Mouse (Mus musculus) lung, postnatal 4 days (tissue): ENCODE results near the gene Selenow.
"Not testable (repeated sequence)": the region's sequence is repeated elsewhere in the genome, so short reads cannot be mapped to it uniquely, and the experiment has no call there.

Experiments
- DNase-seq, 2 experiments: peaks; one replicate each; pipeline ENCODE4 v3.0.0; 2021

The Selenow gene

DNA sequence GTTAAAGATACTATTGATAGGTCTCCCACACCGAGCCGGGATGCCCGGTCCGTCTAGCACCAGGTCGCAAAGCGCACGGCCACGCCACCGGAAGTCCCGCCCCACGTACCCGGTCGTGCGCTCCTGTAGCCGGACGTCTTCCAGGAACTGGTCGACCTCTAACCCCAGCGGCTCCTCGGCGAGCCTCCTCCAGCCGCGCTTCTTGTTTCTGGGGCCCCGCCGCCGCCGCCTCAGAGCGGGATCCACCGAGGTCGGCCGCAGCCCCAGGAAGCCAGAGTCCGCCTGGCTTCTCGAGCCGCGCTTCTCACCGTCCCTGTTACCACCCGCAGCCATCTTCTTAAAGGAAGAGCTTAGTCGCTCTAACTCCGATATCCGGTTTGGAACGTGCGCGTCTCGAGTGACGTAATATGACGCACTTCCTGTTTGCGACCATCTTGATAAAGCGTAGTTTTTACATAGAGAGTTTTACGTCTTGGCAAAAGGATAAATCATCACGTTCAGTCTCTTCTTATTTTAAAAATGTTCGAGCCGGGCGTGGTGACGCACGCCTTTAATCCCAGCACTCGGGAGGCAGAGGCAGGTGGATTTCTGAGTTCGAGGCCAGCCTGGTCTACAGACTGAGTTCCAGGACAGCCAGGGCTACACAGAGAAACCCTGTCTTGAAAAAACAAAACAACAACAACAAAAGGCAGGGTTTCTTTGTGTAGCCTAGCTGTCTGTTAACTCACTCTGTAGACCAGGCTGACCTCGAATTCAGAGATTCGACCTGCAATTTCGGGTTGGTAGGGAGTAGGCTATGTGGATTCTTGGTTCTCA lies 23.7 kb upstream of the Selenow start, which contains the start of gene Nop53:
TSS of gene Nop53 (minus strand) at position 354 of the 816 bp plus-strand sequence.
- peak; percentile 92 to 93 for DNase-seq

DNA sequence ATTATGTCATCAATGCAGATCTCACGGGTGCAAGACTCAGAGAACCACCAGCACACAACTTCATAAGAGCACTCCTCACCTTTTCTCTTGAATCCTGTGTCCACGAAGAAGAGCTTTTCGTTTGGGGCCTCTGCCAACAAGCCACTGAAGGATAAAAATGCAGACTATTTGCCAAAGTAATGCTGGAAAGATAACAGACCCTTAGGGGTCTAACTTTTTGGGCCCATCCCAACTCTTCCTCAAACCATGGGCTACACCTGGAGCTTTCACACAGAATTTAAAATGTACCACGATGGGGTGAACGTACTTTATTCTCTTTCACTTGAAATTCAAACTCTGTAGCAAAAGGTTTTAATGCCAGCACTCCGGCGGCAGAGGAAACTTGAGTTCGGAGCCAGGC lies 23.0 kb upstream of the Selenow start:
- DNase-seq, result no peak

GRCm38 (mm10) chr7:15944311-15944710 lies 22.1 kb upstream of the Selenow start:
- DNase-seq, result no peak

DNA sequence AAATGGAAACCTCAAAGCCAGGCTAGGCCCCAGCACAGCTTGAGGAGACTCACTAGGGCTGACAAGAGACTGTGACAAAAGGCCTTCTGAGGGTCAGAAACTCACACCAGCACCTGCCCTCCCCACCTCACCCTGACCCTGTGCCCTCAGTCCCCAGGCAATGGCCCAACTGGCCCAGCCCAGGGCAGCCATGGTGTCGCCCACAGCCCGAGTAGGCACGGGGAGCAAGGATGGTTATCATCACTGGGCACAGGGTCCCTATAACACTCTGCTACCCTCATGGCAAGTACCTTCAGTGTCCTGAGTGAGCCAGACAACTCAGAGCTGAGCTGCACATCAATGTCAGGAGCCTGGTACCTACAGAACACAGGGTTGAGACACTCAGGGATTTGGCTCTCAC lies 16.4 kb upstream of the Selenow start:
- DNase-seq, result peak in 1 of 2 experiments; percentile 18

DNA sequence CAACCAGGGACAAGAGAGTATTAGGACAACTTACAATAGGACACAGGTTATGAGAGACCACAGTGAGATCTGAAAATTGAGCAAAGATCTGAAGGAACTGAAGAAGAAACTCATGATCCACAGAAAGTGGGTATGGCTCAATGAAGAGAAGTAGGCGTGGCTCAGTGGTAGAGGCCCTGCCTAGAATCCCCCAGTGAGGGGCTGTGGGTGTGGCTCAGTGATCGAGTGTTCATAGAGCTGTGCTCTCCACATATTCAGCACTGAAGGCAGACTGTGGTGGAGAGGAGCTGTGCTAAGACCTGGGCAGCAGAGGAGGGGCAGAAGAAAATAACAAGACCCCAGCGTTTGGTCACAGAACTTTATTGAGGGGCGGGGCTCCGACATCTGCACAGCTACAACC lies 15.3 kb upstream of the Selenow start:
- DNase-seq, result no peak

DNA sequence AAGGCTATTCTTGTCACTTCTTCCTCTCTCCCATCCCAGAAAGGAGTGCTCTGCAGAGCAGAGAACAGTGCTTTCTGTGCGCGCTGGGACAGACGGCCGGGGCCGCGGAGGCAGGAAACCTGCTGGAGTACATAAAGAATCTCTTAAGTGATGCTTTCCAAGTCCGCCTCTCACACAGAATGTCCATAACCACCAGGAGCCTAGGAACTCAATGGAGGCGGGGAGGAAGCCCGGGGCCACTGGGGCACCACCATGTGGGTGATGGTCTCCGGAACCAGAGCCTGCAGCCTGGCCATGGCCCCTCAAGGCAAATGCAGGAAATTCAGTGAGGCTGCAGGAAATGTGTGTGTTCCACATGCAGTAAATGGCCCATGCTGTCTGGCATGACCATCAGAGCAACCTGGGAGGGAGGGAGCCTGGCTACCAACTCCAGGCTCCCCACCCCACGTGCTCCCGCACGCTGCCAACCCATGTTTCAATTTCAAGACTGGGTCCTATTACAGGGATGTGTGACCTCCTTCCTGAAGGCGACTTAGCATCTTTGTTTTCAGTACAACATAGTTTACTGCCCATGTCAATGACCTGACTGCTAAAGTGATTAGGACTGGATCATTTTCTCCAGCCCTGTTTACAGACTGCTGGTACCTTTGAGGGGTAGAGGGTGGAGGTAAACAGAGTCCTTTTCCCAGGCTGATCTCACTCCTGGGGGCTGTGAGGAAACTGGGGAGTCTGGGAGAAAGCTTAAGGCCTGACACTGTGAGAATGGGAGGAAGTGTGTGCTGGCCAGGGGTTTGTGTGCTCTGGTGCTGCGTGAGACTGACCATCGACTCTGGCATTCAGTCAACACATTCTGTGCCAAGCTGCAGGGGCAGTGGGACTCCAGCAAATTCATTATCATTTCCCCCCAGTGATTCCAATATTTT lies 11.5 kb upstream of the Selenow start:
- DNase-seq, result peak; percentile 46 to 75

DNA sequence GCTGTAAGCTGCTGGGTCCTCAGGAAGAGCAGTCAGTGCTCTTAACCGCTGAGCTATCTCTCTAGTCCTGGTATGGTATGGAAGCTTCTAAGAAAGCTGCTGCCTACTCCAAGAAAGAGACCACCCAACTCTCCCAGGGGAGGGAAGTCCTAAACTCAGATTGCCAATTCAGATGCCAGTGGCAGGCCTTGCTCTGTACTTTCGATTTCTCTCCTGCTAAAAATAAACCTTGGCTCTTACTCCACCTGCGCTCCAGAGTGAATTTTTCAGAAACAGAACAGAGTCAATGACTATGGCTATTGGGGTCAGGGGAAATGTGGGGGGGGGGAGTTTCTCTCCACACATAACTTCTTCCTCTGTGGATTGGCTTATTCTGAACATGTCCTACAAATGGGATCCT lies 9.4 kb upstream of the Selenow start:
- DNase-seq, result no peak

GRCm38 (mm10) chr7:15930543-15930942 lies 8.3 kb upstream of the Selenow start:
- no peak for DNase-seq

GRCm38 (mm10) chr7:15929910-15930309 lies 7.7 kb upstream of the Selenow start:
- peak; percentile 68 to 79 for DNase-seq

DNA sequence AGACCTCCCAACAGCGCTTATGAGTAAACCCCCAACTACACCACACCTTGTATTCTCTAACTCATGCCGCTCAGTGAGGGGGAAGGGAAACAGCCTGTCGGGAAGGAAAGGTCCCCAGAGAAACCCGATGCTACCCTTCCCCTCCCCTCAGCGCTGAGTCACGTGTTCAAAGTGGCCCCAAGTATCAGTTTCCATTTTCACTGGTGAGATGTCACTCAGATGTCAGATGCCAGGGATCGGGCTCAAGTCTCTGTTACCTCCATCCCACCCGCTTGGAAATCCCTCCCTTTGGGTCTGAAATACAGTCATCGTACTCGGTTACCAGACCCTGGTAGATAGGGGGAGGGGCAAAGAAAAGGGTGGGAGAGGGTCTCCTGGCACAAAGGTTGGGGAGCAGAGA lies 406 bp downstream of the Selenow start:
- peak in 1 of 2 experiments; percentile 43 for DNase-seq

GRCm38 (mm10) chr7:15920645-15921190 lies 1.5 kb downstream of the Selenow start:
- no peak for DNase-seq

DNA sequence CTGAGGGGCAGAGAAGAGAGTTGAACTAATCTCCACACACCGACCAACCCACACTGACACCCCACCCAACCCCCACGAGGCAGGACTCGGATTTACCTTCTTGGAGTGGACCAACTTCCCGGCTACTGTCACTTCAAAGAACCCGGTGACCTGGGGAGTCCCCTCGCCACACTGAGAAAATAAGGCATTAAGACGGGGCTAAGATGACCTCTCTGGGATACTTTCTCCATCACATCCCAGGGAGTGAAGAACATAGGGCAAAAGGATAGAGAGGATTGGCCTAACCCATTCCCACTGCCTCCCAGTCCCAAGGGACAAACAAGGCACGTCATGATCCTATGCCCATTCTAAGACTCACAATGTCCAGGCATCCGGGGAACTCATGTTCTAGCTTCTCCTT lies 2.3 kb downstream of the Selenow start:
- DNase-seq, result no peak

- DNase-seq, result no peak
Measured at GRCm38 (mm10) chr7:15918371-15918770, 3.8 kb downstream of the Selenow start.

DNA sequence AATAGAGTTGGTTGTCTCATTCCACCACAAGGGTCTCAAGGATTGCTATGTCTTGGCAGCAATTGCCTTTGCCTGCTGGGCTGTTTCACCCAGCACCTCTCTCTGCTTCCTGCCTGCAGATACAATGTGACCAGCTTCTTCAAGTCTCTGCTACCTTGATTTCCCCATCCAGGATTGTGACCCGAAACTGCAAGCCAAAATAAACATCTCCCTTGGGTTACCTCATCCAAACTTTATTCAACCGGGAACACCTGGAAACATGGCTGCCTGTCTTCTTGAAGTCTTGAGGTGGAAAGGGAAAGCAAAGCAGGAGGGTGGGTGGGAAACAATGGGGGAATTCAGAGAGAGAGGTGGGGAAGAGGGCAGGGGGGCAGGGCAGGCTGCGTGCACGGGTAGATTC lies 5.2 kb downstream of the Selenow start:
- no peak for DNase-seq

DNA sequence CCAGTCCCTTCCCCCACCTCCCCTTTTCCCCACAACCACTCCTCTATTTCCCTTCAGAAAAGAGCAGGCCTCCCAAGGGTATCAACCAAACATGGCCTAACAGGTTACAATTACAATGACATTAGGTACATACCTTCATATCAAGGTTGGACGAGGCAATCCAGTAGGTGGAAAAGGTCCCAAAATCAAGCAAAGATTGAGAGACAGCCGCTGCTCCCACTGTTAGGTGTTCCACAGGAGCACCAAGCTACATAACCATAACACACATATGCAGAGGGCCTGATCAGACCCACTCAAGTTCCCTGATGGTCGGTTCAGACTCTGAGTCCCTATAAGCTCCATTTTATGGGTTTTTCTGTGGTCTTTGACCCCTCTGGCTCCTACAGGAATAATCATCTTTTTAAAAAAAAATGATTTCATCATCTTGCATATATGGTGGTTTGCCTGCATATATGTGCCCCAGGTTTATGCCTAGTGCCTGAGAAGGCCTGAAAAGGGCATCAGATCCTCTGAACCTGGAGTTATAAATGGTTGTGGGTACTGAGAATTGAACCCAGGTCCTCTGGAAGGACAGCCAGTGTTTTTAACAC lies 6.0 kb downstream of the Selenow start:
- DNase-seq, result no peak

GRCm38 (mm10) chr7:15915695-15916094 lies 6.5 kb downstream of the Selenow start:
- not testable (repeated sequence) for DNase-seq

GRCm38 (mm10) chr7:15914751-15915150 lies 7.5 kb downstream of the Selenow start:
- DNase-seq, result no peak

GRCm38 (mm10) chr7:15914252-15914651 lies 8.0 kb downstream of the Selenow start:
- peak in 1 of 2 experiments; percentile 62 for DNase-seq

DNA sequence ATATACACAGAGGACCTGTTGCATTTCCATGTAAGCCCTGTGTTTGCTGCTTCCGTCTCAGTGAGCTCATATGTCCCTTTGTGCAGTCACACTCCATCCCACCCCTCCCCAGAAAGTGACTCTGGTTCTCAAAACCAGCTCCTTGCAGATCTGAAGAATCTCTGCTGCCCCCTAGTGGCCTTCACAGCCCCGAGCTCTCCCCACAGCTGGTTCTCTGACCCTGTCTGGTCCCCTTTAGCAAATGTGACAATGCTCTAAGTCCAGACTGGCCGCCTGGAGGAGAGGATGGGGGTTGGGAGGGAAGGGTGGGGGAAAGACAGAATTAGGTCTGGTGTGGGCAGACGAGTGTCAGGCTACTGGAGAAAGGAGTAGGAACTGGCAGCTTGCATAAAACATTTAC lies 10.0 kb downstream of the Selenow start:
- peak; percentile 81 to 82 for DNase-seq

DNA sequence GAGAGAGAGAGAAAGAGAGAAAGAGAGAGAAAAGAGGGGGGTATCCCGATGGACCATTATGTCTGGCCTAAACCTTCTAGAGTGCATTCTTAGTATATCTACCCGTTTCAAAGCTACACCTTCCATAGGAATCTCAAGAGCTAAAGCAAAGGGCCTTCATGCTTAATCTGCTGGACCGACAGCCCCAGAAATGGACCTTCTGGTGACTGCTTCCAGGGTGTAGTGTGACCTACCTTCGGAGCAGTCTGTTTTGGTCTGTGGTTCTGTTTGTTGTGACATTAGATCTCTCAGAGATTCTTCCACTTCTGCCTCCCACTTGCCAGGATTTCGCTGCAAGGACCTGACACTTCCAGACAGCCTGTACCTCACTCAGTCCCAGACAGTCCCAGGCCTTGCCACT lies 11.7 kb downstream of the Selenow start:
- no peak for DNase-seq

- no peak for DNase-seq
Measured at GRCm38 (mm10) chr7:15907971-15908590, 14.1 kb downstream of the Selenow start.

- DNase-seq, result no peak
Measured at GRCm38 (mm10) chr7:15906602-15907001, 15.6 kb downstream of the Selenow start.

- DNase-seq, result no peak
Measured at GRCm38 (mm10) chr7:15905861-15906260, 16.3 kb downstream of the Selenow start.
